Mouse (Mus musculus) megakaryocyte-erythroid progenitor cell, adult 5-6 weeks (primary cell): ENCODE results near the gene Faap24. TPM values are rescaled to one million over a fixed set of nuclear protein-coding genes. Genes with fewer than 3 reads are reported as not detected.

Experiments
- total RNA-seq, 2 experiments: library from RNA; stranded (forward) in 1 of 2; stranded (reverse) in 1 of 2; fragments of 200-1000, 215-1000 nt in 1 of 2; fragments of >200 nt in 1 of 2; fragmentation: Nextera tagmentation in 1 of 2; gene quantifications; 2 replicates each; pipeline ENCODE4 v1.2.3; 2014 to 2017

Gene Faap24
- total RNA-seq, 2 experiments from 2014 or later: 20.4 to 21.8 TPM

Other genes with a start within 250 kb of the Faap24 start
- not detected in 2 replicates for gene Slc7a10, start 210.5 kb downstream of the Faap24 start, total RNA-seq (2014; fragmentation: Nextera tagmentation)
- not detected in 2 replicates for gene Slc7a10, start 210.5 kb downstream of the Faap24 start, total RNA-seq (2017)
- gene Lrp3, start 181.3 kb downstream of the Faap24 start, total RNA-seq (2014; fragmentation: Nextera tagmentation): not detected in 2 replicates
- gene Lrp3, start 181.3 kb downstream of the Faap24 start, total RNA-seq (2017): not detected in 2 replicates
- 13.8 and 26.2 TPM in 2 replicates for gene Gpatch1, start 78.4 kb downstream of the Faap24 start, total RNA-seq (2014; fragmentation: Nextera tagmentation)
- 23.3 and 39.3 TPM in 2 replicates for gene Gpatch1, start 78.4 kb downstream of the Faap24 start, total RNA-seq (2017)
- not detected in 2 replicates for gene Rhpn2, start 62.7 kb downstream of the Faap24 start, total RNA-seq (2014; fragmentation: Nextera tagmentation)
- not detected in 2 replicates for gene Rhpn2, start 62.7 kb downstream of the Faap24 start, total RNA-seq (2017)
- 18.0 and 25.1 TPM in 2 replicates for gene Cep89, start 199 bp upstream of the Faap24 start, total RNA-seq (2014; fragmentation: Nextera tagmentation)
- 17.9 and 26.0 TPM in 2 replicates for gene Cep89, start 199 bp upstream of the Faap24 start, total RNA-seq (2017)
- gene Slc7a9, start 52.0 kb upstream of the Faap24 start, total RNA-seq (2014; fragmentation: Nextera tagmentation): not detected in 2 replicates
- not detected in 2 replicates for gene Slc7a9, start 52.0 kb upstream of the Faap24 start, total RNA-seq (2017)
- 0.11 TPM in 1 of 2 replicates, not detected in the other for gene Tdrd12, start 140.9 kb upstream of the Faap24 start, total RNA-seq (2014; fragmentation: Nextera tagmentation)
- gene Tdrd12, start 140.9 kb upstream of the Faap24 start, total RNA-seq (2017): not detected in 2 replicates
- gene Nudt19, start 159.5 kb upstream of the Faap24 start, total RNA-seq (2014; fragmentation: Nextera tagmentation): 116 and 170 TPM in 2 replicates
- 55.2 and 71.9 TPM in 2 replicates for gene Nudt19, start 159.5 kb upstream of the Faap24 start, total RNA-seq (2017)
- 4.6 and 5.6 TPM in 2 replicates for gene Rgs9bp, start 188.7 kb upstream of the Faap24 start, total RNA-seq (2014; fragmentation: Nextera tagmentation)
- gene Rgs9bp, start 188.7 kb upstream of the Faap24 start, total RNA-seq (2017): 3.1 and 4.0 TPM in 2 replicates
- 56.5 and 74.1 TPM in 2 replicates for gene Ankrd27, start 189.4 kb upstream of the Faap24 start, total RNA-seq (2014; fragmentation: Nextera tagmentation)
- gene Ankrd27, start 189.4 kb upstream of the Faap24 start, total RNA-seq (2017): 45.4 and 57.9 TPM in 2 replicates